Mouse (Mus musculus) stomach, postnatal 0 days (tissue): ENCODE measurements around the gene Gm11213.
A peak's percentile ranks its signal among the peaks of the same experiment; 100 is the strongest.

Experiments used
- CTCF ChIP-seq: IDR thresholded peaks from 2 replicates; pipeline ENCODE4 v1.5.1; 2016; ENCODE audit warnings: antibody characterized with exemption, low read depth, mild to moderate bottlenecking, moderate library complexity
- EP300 ChIP-seq: optimal IDR thresholded peaks from 2 replicates; pipeline ENCODE3; 2016; ENCODE audit warnings: antibody characterized with exemption

DNA sequence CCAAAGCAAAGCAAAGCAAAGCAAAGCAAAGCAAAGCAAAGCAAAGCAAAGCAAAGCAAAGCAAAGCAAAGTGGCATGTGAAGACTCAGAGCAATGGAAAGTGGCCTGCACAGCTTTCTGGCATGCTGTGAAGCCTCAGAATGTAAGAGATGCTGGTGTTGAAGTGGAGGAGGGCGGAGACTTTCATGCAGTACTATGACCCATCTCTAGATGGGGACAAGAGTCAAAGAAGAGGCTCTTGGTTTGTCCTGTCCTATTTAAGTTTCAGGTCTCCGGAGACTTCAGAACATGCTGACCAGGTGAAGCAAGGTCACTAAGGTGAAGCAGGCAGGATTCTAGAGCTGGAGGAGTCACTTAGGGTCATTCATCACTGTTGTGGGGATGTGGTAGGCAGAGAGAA lies 16.8 kb upstream of the Gm11213 start:
- no peak for TF ChIP-seq EP300
- peak; percentile 44 for TF ChIP-seq CTCF
